Mouse (Mus musculus) thymus, adult 2 months (tissue): ENCODE results near the gene Pdcd6ip. TPM values are rescaled to one million over a fixed set of nuclear protein-coding genes. Genes with fewer than 3 reads are reported as not detected.
A peak's percentile ranks its signal among the peaks of the same experiment; 100 is the strongest.

ENCODE experiments used
- DNase-seq: peaks from one replicate; pipeline ENCODE4 v3.0.0; 2021
- H3K27ac ChIP-seq: fragments of 200-500 bp; 2 replicates; pipeline ENCODE4 v1.5.1; 2012; ENCODE audit warnings: low read length, control low read depth; ENCODE audit not compliant: control insufficient read depth, insufficient read depth
- H3K27me3 ChIP-seq: fragments of 200-500 bp; 2 replicates; pipeline ENCODE4 v1.6.1; 2012; ENCODE audit warnings: mild to moderate bottlenecking, low read length, moderate library complexity, mixed read lengths; ENCODE audit not compliant: control insufficient read depth, insufficient read depth
- H3K36me3 ChIP-seq: fragments of 200-500 bp; 2 replicates; pipeline ENCODE4 v1.6.1; 2012; ENCODE audit warnings: mild to moderate bottlenecking, low read length, moderate library complexity; ENCODE audit not compliant: control insufficient read depth, insufficient read depth
- H3K4me1 ChIP-seq: fragments of 200-500 bp; replicated peaks from 2 replicates; pipeline ENCODE4 v1.6.1; 2012; ENCODE audit warnings: low read length; ENCODE audit not compliant: control insufficient read depth, insufficient read depth
- H3K4me3 ChIP-seq: fragments of 200-500 bp; 2 replicates; pipeline ENCODE4 v1.5.1; 2012; ENCODE audit warnings: mild to moderate bottlenecking, low read length, control low read depth, moderate library complexity; ENCODE audit not compliant: control insufficient read depth, insufficient read depth
- CTCF ChIP-seq: fragments of 200-500 bp; IDR thresholded peaks from 2 replicates; pipeline ENCODE4 v1.5.1; 2012; ENCODE audit warnings: mild to moderate bottlenecking, control low read depth, low read length, moderate library complexity, borderline replicate concordance; ENCODE audit not compliant: control insufficient read depth, poor library complexity, insufficient read depth; ENCODE audit errors: extremely low read depth
- POLR2A ChIP-seq: fragments of 200-500 bp; IDR thresholded peaks from 2 replicates; pipeline ENCODE4 v1.6.1; 2012; ENCODE audit warnings: mild to moderate bottlenecking, low read length, control low read depth, moderate library complexity; ENCODE audit not compliant: control insufficient read depth, poor library complexity, insufficient read depth; ENCODE audit errors: extremely low read depth
- WGBS: fragments of 180-500 bp; shearing (Covaris S2); methylation state at CpG from one replicate; pipeline ENCODE4 v1.1.7; 2018; 5-methylcytosine and 5-hydroxymethylcytosine counted together
- polyA plus RNA-seq: library from polyadenylated mRNA; depleted of rRNA; stranded (reverse); fragments of >200 nt; gene quantifications from 2 replicates; pipeline ENCODE4 v1.2.3, GENCODE M21; 2012

Pdcd6ip gene
- polyA plus RNA-seq, 1 experiment = 164 TPM

DNA sequence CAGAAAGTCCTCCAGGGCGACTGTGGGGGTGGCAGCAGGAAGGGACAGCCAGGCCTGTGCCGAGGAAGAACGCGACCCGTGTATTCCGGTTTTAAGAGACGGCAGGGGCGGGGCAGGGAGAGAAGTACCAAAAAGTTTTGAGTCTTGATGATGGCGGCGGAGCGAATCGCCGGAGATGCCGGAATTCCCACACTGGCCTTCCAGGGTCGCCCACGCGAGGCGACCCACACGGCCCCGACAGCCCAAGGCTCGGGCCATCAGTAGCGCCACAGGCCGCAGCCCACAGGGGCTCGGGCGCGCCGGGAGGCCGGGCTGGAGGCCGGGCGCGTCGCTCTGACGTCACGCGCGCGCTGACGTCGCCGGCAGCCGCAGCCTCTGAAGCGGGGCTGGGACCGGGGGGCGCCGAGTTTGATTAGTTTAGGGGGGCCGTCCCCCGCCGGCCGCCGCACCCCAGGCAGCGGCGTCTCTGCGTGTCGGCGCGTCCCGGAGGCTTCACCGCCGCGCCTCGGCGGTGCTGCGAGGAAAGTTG, 33.1 kb upstream of the Pdcd6ip start, which contains the start of gene Clasp2:
Clasp2 (plus strand) TSS at position 366 of the 529 bp plus-strand sequence.
- no peaks in the 10 kb centered on the region for H3K36me3 ChIP-seq
- peaks cover 11% of the 10 kb centered on the region for H3K4me1 ChIP-seq
- peak; percentile 53; the same call in 1 of the 2 replicates for TF ChIP-seq CTCF
- peak; percentile 84 for TF ChIP-seq POLR2A
- H3K27ac ChIP-seq = peak within 1 kb of the TSS; percentile 76
- H3K4me3 ChIP-seq = peak within 1 kb of the TSS; percentile 93
- H3K27me3 ChIP-seq = no peaks in the 10 kb centered on the region
- DNase-seq = peak; percentile 79
- under 1% methylated on average over 62 of the region's 63 CpGs for WGBS

DNA sequence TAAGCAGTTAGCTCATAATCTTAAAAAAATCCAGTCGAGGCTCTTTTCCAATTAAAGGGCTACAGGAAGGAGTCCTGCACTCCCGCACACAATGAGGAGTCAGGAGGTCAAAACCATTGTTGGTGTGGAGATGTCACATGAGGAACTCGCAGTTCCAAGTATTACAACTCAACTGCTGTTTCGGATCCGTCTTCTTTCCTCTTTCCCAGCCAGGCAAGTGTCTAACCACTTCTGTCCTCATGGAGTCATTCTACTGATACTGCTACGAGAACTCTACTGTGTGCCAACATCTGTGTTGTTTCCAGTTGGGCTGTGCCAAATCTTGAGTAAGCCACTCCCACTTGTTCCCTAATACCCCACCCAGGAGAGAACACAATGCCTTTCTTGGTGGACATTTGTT, 30.9 kb upstream of the Pdcd6ip start:
- H3K27ac ChIP-seq = no peak overlapping the region
- H3K27me3 ChIP-seq = no peaks in the 10 kb centered on the region
- WGBS = 91% methylated on average over 6 of the region's 6 CpGs
- no peak for DNase-seq
- no peak overlapping the region for H3K4me3 ChIP-seq
- H3K36me3 ChIP-seq = no peaks in the 10 kb centered on the region
- peaks cover 9% of the 10 kb centered on the region for H3K4me1 ChIP-seq
- TF ChIP-seq CTCF (no peak), POLR2A (no peak)

DNA sequence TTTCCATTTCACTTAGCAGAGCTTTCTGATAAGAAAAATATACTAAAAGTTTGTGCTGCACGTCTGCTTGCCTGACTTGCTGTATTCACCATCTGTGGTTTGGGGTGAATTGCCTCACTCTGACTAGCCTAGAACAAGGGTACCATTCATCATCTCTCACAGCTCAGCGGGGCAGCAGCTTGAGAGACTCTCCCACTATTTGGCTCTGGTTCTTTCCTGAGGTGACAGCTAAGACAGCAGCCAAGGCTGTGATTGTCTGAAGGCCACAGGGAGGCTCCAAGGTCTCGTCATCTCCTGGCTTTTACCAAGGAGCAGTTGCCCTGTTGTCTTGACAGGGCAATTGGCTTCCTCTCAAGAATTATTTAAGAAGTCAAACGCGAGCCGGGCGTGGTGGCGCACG, 30.0 kb upstream of the Pdcd6ip start:
- Histone ChIP-seq H3K27ac (no peak overlapping the region), H3K4me3 (no peak overlapping the region), H3K27me3 (no peaks in the 10 kb centered on the region), H3K36me3 (no peaks in the 10 kb centered on the region), H3K4me1 (peaks cover 9% of the 10 kb centered on the region)
- no peak for DNase-seq
- TF ChIP-seq POLR2A = no peak
- no peak for TF ChIP-seq CTCF
- 91% methylated on average over 9 of the region's 9 CpGs for WGBS

DNA sequence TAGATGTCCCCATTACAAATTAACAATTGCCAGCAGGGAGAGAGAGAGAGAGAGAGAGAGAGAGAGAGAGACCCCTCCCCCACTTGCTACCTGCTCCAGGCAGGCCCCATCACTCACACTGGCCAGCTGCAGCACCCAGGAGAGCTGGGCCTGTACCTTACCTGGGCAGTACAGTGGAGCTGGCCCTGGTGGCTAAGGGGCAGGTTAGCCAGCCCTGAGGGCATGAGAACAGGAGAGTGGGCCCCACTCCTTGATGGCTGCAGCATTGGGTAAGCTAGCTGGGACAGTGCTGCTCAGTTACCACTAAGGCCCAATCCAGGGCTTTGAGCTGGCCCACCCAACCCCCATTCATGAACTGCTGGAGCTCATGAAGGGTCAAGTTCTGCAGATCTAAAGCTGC, 27.9 kb upstream of the Pdcd6ip start:
- Histone ChIP-seq H3K4me3 (no peak overlapping the region), H3K27me3 (no peaks in the 10 kb centered on the region), H3K4me1 (peaks cover 5% of the 10 kb centered on the region; the same call in 1 of the 2 replicates), H3K27ac (no peak overlapping the region), H3K36me3 (no peaks in the 10 kb centered on the region)
- no peak for TF ChIP-seq POLR2A
- no peak for TF ChIP-seq CTCF
- no peak for DNase-seq

DNA sequence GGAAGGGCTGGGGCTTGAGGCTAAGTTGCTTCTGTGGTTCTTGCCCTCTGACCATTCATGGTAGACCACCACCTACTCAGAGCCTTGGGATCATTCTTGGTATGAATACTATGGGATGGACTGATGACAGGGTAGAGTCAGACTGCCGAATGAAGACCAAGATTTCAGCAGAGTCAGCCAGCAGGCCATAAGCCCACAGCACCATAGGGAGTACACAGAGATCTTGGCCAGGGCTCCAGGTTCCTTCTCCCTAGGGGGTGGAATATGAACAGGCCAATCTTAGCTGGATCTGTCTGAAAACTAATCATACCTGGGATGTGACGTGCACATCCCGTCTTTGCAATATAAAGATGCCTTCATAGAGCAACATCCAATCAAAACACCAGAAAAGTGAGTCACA, 23.5 kb upstream of the Pdcd6ip start:
- no peak overlapping the region for H3K4me3 ChIP-seq
- H3K27ac ChIP-seq = no peak overlapping the region
- no peaks in the 10 kb centered on the region for H3K36me3 ChIP-seq
- WGBS = 95% methylated on average over 3 of the region's 3 CpGs
- no peak for DNase-seq
- H3K27me3 ChIP-seq = no peaks in the 10 kb centered on the region
- TF ChIP-seq CTCF = no peak
- TF ChIP-seq POLR2A = no peak
- peaks cover 3% of the 10 kb centered on the region; the same call in 1 of the 2 replicates for H3K4me1 ChIP-seq

DNA sequence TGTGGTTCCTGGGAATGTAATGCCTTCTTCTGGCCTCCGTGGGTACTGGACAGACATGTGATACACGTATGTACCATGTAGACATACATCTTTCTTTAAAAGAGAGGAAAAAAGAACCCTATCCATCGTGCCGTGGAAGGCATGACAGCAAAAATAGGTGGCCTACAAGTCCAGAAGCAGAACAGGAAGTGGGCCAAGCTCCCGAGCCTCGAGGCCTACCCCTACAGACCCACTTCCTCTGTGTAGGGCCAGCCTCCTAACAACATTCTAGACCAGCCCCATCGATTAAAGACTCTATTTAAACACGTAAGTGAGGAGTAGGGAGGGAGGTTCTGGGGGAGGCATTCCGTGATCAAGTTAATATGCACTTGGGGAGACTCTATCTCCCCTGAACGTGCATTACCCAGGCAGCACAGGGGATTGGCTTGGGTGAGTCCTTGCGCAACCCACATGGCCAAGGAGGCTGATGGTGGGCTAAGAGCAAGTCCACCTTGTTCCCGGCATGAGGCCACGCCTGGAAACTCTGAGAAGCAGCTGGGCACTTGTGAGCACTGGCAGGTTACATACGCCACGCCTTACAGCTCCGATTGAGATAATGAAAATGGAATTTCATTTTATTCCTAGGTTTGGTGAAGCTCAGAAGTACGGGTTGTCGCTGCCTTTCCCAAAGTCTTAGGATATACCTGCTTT, 19.1 kb upstream of the Pdcd6ip start:
- no peak for TF ChIP-seq POLR2A
- no peak for TF ChIP-seq CTCF
- Histone ChIP-seq H3K4me3 (no peak overlapping the region), H3K4me1 (peaks cover 3% of the 10 kb centered on the region; the same call in 1 of the 2 replicates), H3K27me3 (no peaks in the 10 kb centered on the region), H3K27ac (no peak overlapping the region), H3K36me3 (no peaks in the 10 kb centered on the region)
- WGBS = 70% methylated on average over 18 of the region's 18 CpGs
- no peak for DNase-seq
